Mouse (Mus musculus): ENCODE results near the gene Ar. TPM values are rescaled to one million over a fixed set of nuclear protein-coding genes. Genes with fewer than 3 reads are reported as not detected.
A peak's percentile ranks its signal among the peaks of the same experiment; 100 is the strongest.

The Ar gene
- 0.15 and 0.28 TPM in 2 replicates for polyA plus RNA-seq (2015; fragmentation: Nextera tagmentation; extraction: Ambion mirVana)

GRCm38 (mm10) chrX:98148531-98149342, at the start of gene Ar:
Gene Ar, plus strand, starts transcription at chrX:98148769.
- H3K27me3 ChIP-seq (ENCODE audit: control insufficient read depth, insufficient read depth, low read length) = peaks cover 25% of the 10 kb centered on the region
- ATAC-seq (replicated peaks; ENCODE audit: extremely low read depth, insufficient read depth, low FRiP score) = 0 out of 2 replicates have a peak, but pooled peaks have one; percentile 45
- 9% methylated on average over 27 of the region's 27 CpGs for WGBS

DNA sequence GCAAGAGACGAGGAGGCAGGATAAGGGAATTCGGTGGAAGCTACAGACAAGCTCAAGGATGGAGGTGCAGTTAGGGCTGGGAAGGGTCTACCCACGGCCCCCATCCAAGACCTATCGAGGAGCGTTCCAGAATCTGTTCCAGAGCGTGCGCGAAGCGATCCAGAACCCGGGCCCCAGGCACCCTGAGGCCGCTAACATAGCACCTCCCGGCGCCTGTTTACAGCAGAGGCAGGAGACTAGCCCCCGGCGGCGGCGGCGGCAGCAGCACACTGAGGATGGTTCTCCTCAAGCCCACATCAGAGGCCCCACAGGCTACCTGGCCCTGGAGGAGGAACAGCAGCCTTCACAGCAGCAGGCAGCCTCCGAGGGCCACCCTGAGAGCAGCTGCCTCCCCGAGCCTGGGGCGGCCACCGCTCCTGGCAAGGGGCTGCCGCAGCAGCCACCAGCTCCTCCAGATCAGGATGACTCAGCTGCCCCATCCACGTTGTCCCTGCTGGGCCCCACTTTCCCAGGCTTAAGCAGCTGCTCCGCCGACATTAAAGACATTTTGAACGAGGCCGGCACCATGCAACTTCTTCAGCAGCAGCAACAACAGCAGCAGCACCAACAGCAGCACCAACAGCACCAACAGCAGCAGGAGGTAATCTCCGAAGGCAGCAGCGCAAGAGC, 1.3 kb downstream of the Ar start:
- H3K4me1 ChIP-seq (ENCODE audit: control insufficient read depth, insufficient read depth, low read length) = 0 out of 2 replicates have a peak, but pooled peaks cover 2% of the 10 kb centered on the region
- H3K9ac ChIP-seq (ENCODE audit: low read length) = no peak overlapping the region
- H3K27ac ChIP-seq (ENCODE audit: low read length) = no peak overlapping the region
- H3K36me3 ChIP-seq (ENCODE audit: control insufficient read depth, insufficient read depth) = no peaks in the 10 kb centered on the region
- H3K9me3 ChIP-seq (replicated peaks; ENCODE audit: control insufficient read depth, low read length) = no peaks in the 10 kb centered on the region
- 11% methylated on average over 30 of the region's 30 CpGs for WGBS
- peak overlapping the region; percentile 68 for H3K4me2 ChIP-seq (ENCODE audit: low read depth, low read length)
- ATAC-seq (replicated peaks; ENCODE audit: extremely low read depth, insufficient read depth, low FRiP score) = no peak
- H3K4me3 ChIP-seq (ENCODE audit: low read length) = peak overlapping the region; percentile 42
- peaks cover 27% of the 10 kb centered on the region for H3K27me3 ChIP-seq (ENCODE audit: control insufficient read depth, insufficient read depth, low read length)

More at GRCm38 (mm10) chrX:98148531-98149342, at the start of gene Ar:
- H3K9me3 ChIP-seq (replicated peaks; ENCODE audit: control insufficient read depth, low read length) = no peaks in the 10 kb centered on the region
- H3K4me2 ChIP-seq (ENCODE audit: low read depth, low read length) = peak within 1 kb of the TSS; percentile 68
- H3K4me1 ChIP-seq (ENCODE audit: control insufficient read depth, insufficient read depth, low read length) = 0 out of 2 replicates have a peak, but pooled peaks cover 2% of the 10 kb centered on the region
- H3K36me3 ChIP-seq (ENCODE audit: control insufficient read depth, insufficient read depth) = no peaks in the 10 kb centered on the region
- H3K4me3 ChIP-seq (ENCODE audit: low read length) = peak within 1 kb of the TSS; percentile 52
- no peak within 1 kb of the TSS for H3K27ac ChIP-seq (ENCODE audit: low read length)
- peak within 1 kb of the TSS; percentile 34 for H3K9ac ChIP-seq (ENCODE audit: low read length)

DNA sequence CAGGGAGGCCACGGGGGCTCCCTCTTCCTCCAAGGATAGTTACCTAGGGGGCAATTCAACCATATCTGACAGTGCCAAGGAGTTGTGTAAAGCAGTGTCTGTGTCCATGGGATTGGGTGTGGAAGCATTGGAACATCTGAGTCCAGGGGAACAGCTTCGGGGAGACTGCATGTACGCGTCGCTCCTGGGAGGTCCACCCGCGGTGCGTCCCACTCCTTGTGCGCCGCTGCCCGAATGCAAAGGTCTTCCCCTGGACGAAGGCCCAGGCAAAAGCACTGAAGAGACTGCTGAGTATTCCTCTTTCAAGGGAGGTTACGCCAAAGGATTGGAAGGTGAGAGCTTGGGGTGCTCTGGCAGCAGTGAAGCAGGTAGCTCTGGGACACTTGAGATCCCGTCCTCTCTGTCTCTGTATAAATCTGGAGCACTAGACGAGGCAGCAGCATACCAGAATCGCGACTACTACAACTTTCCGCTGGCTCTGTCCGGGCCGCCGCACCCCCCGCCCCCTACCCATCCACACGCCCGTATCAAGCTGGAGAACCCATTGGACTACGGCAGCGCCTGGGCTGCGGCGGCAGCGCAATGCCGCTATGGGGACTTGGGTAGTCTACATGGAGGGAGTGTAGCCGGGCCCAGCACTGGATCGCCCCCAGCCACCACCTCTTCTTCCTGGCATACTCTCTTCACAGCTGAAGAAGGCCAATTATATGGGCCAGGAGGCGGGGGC, 2.0 kb downstream of the Ar start:
- WGBS = 11% methylated on average over 33 of the region's 33 CpGs
- ATAC-seq (replicated peaks; ENCODE audit: extremely low read depth, insufficient read depth, low FRiP score) = no peak
- H3K4me2 ChIP-seq (ENCODE audit: low read depth, low read length) = peak overlapping the region; percentile 68
- H3K4me3 ChIP-seq (ENCODE audit: low read length) = peak overlapping the region; percentile 42
- no peaks in the 10 kb centered on the region for H3K36me3 ChIP-seq (ENCODE audit: control insufficient read depth, insufficient read depth)
- no peak overlapping the region for H3K27ac ChIP-seq (ENCODE audit: low read length)
- no peak overlapping the region for H3K9ac ChIP-seq (ENCODE audit: low read length)
- peaks cover 27% of the 10 kb centered on the region for H3K27me3 ChIP-seq (ENCODE audit: control insufficient read depth, insufficient read depth, low read length)
- 0 out of 2 replicates have a peak, but pooled peaks cover 2% of the 10 kb centered on the region for H3K4me1 ChIP-seq (ENCODE audit: control insufficient read depth, insufficient read depth, low read length)
- H3K9me3 ChIP-seq (replicated peaks; ENCODE audit: control insufficient read depth, low read length) = no peaks in the 10 kb centered on the region

GRCm38 (mm10) chrX:98189759-98190158, 41.2 kb downstream of the Ar start:
- no peaks in the 10 kb centered on the region for H3K36me3 ChIP-seq (ENCODE audit: control insufficient read depth, insufficient read depth)
- H3K4me1 ChIP-seq (ENCODE audit: control insufficient read depth, insufficient read depth, low read length) = no peaks in the 10 kb centered on the region
- no peak overlapping the region for H3K27ac ChIP-seq (ENCODE audit: low read length)
- no peak overlapping the region for H3K9ac ChIP-seq (ENCODE audit: low read length)
- no peaks in the 10 kb centered on the region for H3K27me3 ChIP-seq (ENCODE audit: control insufficient read depth, insufficient read depth, low read length)
- no peak overlapping the region for H3K4me2 ChIP-seq (ENCODE audit: low read depth, low read length)
- H3K4me3 ChIP-seq (ENCODE audit: low read length) = no peak overlapping the region
- ATAC-seq (replicated peaks; ENCODE audit: extremely low read depth, insufficient read depth, low FRiP score) = no peak
- no peaks in the 10 kb centered on the region for H3K9me3 ChIP-seq (replicated peaks; ENCODE audit: control insufficient read depth, low read length)

GRCm38 (mm10) chrX:98205766-98206165, 57.2 kb downstream of the Ar start:
- WGBS = 40% methylated on average over 3 of the region's 3 CpGs
- Histone ChIP-seq H3K36me3 (ENCODE audit: control insufficient read depth, insufficient read depth) (no peaks in the 10 kb centered on the region), H3K4me2 (ENCODE audit: low read depth, low read length) (no peak overlapping the region), H3K4me3 (ENCODE audit: low read length) (no peak overlapping the region), H3K27me3 (ENCODE audit: control insufficient read depth, insufficient read depth, low read length) (no peaks in the 10 kb centered on the region), H3K9me3 (replicated peaks; ENCODE audit: control insufficient read depth, low read length) (no peaks in the 10 kb centered on the region), H3K9ac (ENCODE audit: low read length) (no peak overlapping the region), H3K27ac (ENCODE audit: low read length) (no peak overlapping the region), H3K4me1 (ENCODE audit: control insufficient read depth, insufficient read depth, low read length) (no peaks in the 10 kb centered on the region)
- ATAC-seq (replicated peaks; ENCODE audit: extremely low read depth, insufficient read depth, low FRiP score) = no peak

- Histone ChIP-seq H3K4me1 (ENCODE audit: control insufficient read depth, insufficient read depth, low read length) (no peaks in the 10 kb centered on the region), H3K4me3 (ENCODE audit: low read length) (no peak overlapping the region), H3K4me2 (ENCODE audit: low read depth, low read length) (no peak overlapping the region), H3K36me3 (ENCODE audit: control insufficient read depth, insufficient read depth) (no peaks in the 10 kb centered on the region), H3K27ac (ENCODE audit: low read length) (no peak overlapping the region), H3K9ac (ENCODE audit: low read length) (no peak overlapping the region), H3K27me3 (ENCODE audit: control insufficient read depth, insufficient read depth, low read length) (no peaks in the 10 kb centered on the region), H3K9me3 (replicated peaks; ENCODE audit: control insufficient read depth, low read length) (no peaks in the 10 kb centered on the region)
- 69% methylated on average over 4 of the region's 4 CpGs for WGBS
- ATAC-seq (replicated peaks; ENCODE audit: extremely low read depth, insufficient read depth, low FRiP score) = no peak
These were observed 58.6 kb downstream of the Ar start for GRCm38 (mm10) chrX:98207166-98207565.

DNA sequence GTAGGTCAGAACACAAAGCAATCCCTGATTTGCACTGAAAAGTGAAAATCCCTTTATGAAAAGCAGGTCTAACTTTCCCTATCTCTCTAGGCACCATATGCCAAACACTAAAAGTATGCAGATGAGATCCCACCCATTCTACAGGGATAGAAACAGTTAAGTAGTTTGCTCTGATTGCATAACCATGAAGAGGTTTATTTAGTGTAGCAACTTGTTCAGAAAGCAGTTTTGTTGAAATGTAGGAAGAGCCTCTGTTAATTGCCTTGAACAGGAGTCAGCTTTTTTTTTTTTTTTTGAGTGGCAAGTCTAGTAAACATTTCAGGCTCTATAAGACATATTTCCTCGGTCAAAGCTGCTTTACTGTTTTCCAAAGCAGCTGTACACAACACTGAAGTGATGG, 67.5 kb downstream of the Ar start:
- Histone ChIP-seq H3K4me3 (ENCODE audit: low read length) (no peak overlapping the region), H3K4me1 (ENCODE audit: control insufficient read depth, insufficient read depth, low read length) (no peaks in the 10 kb centered on the region), H3K9me3 (replicated peaks; ENCODE audit: control insufficient read depth, low read length) (no peaks in the 10 kb centered on the region), H3K27ac (ENCODE audit: low read length) (no peak overlapping the region), H3K9ac (ENCODE audit: low read length) (no peak overlapping the region), H3K36me3 (ENCODE audit: control insufficient read depth, insufficient read depth) (no peaks in the 10 kb centered on the region), H3K27me3 (ENCODE audit: control insufficient read depth, insufficient read depth, low read length) (no peaks in the 10 kb centered on the region), H3K4me2 (ENCODE audit: low read depth, low read length) (no peak overlapping the region)
- ATAC-seq (replicated peaks; ENCODE audit: extremely low read depth, insufficient read depth, low FRiP score) = no peak
- WGBS = 35% methylated on average over 1 of the region's 1 CpGs

DNA sequence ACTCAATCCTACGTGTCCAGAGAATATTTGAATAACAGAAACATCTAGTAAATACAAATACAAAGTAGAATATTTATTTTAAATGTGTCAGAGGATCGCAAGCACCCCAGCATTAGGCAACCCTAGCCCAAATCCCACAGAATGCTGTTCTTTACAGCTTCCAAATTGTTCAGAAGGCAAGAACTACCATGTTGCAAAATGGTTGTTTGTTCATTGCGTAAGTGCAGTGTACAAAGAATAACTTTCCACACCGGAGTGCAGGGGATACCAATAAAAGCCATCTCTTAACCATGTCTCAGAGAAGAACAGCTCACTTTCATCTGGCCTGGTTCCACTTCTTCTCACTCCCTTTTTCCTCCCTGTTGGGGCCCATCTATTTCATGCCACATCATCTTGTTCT, 90.4 kb downstream of the Ar start:
- Histone ChIP-seq H3K4me2 (ENCODE audit: low read depth, low read length) (no peak overlapping the region), H3K36me3 (ENCODE audit: control insufficient read depth, insufficient read depth) (no peaks in the 10 kb centered on the region), H3K9me3 (replicated peaks; ENCODE audit: control insufficient read depth, low read length) (no peaks in the 10 kb centered on the region), H3K27me3 (ENCODE audit: control insufficient read depth, insufficient read depth, low read length) (no peaks in the 10 kb centered on the region), H3K4me1 (ENCODE audit: control insufficient read depth, insufficient read depth, low read length) (no peaks in the 10 kb centered on the region), H3K4me3 (ENCODE audit: low read length) (no peak overlapping the region), H3K27ac (ENCODE audit: low read length) (no peak overlapping the region), H3K9ac (ENCODE audit: low read length) (no peak overlapping the region)
- no peak for ATAC-seq (replicated peaks; ENCODE audit: extremely low read depth, insufficient read depth, low FRiP score)
- 68% methylated on average over 4 of the region's 4 CpGs for WGBS
